Mouse (Mus musculus) embryonic fibroblast, embryonic 13.5 days (primary cell): ENCODE data around the gene Rftn2. TPM values are rescaled to one million over a fixed set of nuclear protein-coding genes. Genes with fewer than 3 reads are reported as not detected.
A peak's percentile ranks its signal among the peaks of the same experiment; 100 is the strongest.

ENCODE experiments used
- H3K27ac ChIP-seq: 2 replicates; pipeline ENCODE4 v1.5.1; 2012; ENCODE audit warnings: low read length, control low read depth, inconsistent platforms; ENCODE audit not compliant: insufficient read depth
- H3K4me1 ChIP-seq: 2 replicates; pipeline ENCODE4 v1.6.1; 2011; ENCODE audit warnings: low read length; ENCODE audit not compliant: control insufficient read depth, insufficient read depth
- H3K4me3 ChIP-seq: 2 replicates; pipeline ENCODE4 v1.5.1; 2011; ENCODE audit warnings: mild to moderate bottlenecking, control low read depth, low read length; ENCODE audit not compliant: insufficient read depth
- CTCF ChIP-seq: IDR thresholded peaks from 2 replicates; pipeline ENCODE4 v1.5.1; 2011; ENCODE audit warnings: mild to moderate bottlenecking, control low read depth, low read length, moderate library complexity, borderline replicate concordance; ENCODE audit not compliant: insufficient read depth
- POLR2A ChIP-seq: IDR thresholded peaks from 2 replicates; pipeline ENCODE4 v1.6.1; 2011; ENCODE audit warnings: low read depth, mild to moderate bottlenecking, control low read depth, low read length, moderate library complexity
- polyA plus RNA-seq: library from polyadenylated mRNA; stranded (reverse); fragments of >200 nt; gene quantifications from 2 replicates; pipeline ENCODE4 v1.2.4, GENCODE M21; 2011; ENCODE audit warnings: low read depth; ENCODE audit not compliant: missing spikeins, insufficient read length

Rftn2 gene
- polyA plus RNA-seq = 10.4 and 14.3 TPM in 2 replicates

GRCm38 (mm10) chr1:55226011-55226857, at the start of gene Rftn2:
TSS of gene Rftn2 (minus strand) at chr1:55226782.
- TF ChIP-seq POLR2A = no peak; the same call in none of the 2 replicates
- TF ChIP-seq CTCF = no peak
- peak within 1 kb of the TSS; percentile 62 for H3K4me3 ChIP-seq

GRCm38 (mm10) chr1:55265447-55265846, 38.9 kb upstream of the Rftn2 start:
- H3K4me1 ChIP-seq = no peaks in the 10 kb centered on the region
- no peak overlapping the region for H3K27ac ChIP-seq
- H3K4me3 ChIP-seq = no peak overlapping the region
- no peak for TF ChIP-seq CTCF
- no peak for TF ChIP-seq POLR2A

More at GRCm38 (mm10) chr1:55226011-55226857, at the start of gene Rftn2:
- peaks cover 3% of the 10 kb centered on the region for H3K4me1 ChIP-seq
- peak within 1 kb of the TSS; percentile 83 for H3K27ac ChIP-seq

- no peak overlapping the region for H3K4me3 ChIP-seq
- H3K27ac ChIP-seq = no peak overlapping the region
- peaks cover under 1% of the 10 kb centered on the region; the same call in 1 of the 2 replicates for H3K4me1 ChIP-seq
- no peak for TF ChIP-seq POLR2A
- no peak for TF ChIP-seq CTCF
Measured at GRCm38 (mm10) chr1:55264385-55264784, 37.8 kb upstream of the Rftn2 start.

- Histone ChIP-seq H3K27ac (no peak overlapping the region), H3K4me3 (no peak overlapping the region), H3K4me1 (no peaks in the 10 kb centered on the region)
- no peak for TF ChIP-seq POLR2A
- TF ChIP-seq CTCF = no peak
Measured at GRCm38 (mm10) chr1:55246374-55246773, 19.8 kb upstream of the Rftn2 start.

- TF ChIP-seq CTCF (no peak), POLR2A (no peak)
- H3K4me3 ChIP-seq = peak overlapping the region; percentile 75
- H3K4me1 ChIP-seq = peaks cover 4% of the 10 kb centered on the region; the same call in 1 of the 2 replicates
- H3K27ac ChIP-seq = no peak overlapping the region
Measured at GRCm38 (mm10) chr1:55239237-55239636, 12.7 kb upstream of the Rftn2 start.

GRCm38 (mm10) chr1:55238496-55238895, 11.9 kb upstream of the Rftn2 start:
- Histone ChIP-seq H3K4me1 (peaks cover 4% of the 10 kb centered on the region; the same call in 1 of the 2 replicates), H3K4me3 (peak overlapping the region; percentile 75), H3K27ac (no peak overlapping the region)
- TF ChIP-seq CTCF (no peak), POLR2A (no peak)

GRCm38 (mm10) chr1:55237643-55238161, 11.1 kb upstream of the Rftn2 start:
- peak overlapping the region; percentile 75 for H3K4me3 ChIP-seq
- H3K27ac ChIP-seq = peak overlapping the region; percentile 10; the same call in 1 of the 2 replicates
- peaks cover 4% of the 10 kb centered on the region; the same call in 1 of the 2 replicates for H3K4me1 ChIP-seq
- no peak for TF ChIP-seq POLR2A
- TF ChIP-seq CTCF = no peak

- TF ChIP-seq POLR2A (peak; percentile 94), CTCF (no peak)
- Histone ChIP-seq H3K4me3 (peak within 1 kb of the TSS; percentile 75), H3K4me1 (peaks cover 4% of the 10 kb centered on the region; the same call in 1 of the 2 replicates), H3K27ac (peak within 1 kb of the TSS; percentile 58)
Measured at GRCm38 (mm10) chr1:55236890-55237642, 10.5 kb upstream of the Rftn2 start, which contains the start of gene Mars2. TSS of gene Mars2 (plus strand) at chr1:55237177.

- TF ChIP-seq CTCF (no peak), POLR2A (no peak)
- Histone ChIP-seq H3K27ac (peak overlapping the region; percentile 58; the same call in 1 of the 2 replicates), H3K4me3 (peak overlapping the region; percentile 49), H3K4me1 (peaks cover 4% of the 10 kb centered on the region; the same call in 1 of the 2 replicates)
Measured at GRCm38 (mm10) chr1:55236487-55236886, 9.9 kb upstream of the Rftn2 start.
